In the genomic region with DNA sequence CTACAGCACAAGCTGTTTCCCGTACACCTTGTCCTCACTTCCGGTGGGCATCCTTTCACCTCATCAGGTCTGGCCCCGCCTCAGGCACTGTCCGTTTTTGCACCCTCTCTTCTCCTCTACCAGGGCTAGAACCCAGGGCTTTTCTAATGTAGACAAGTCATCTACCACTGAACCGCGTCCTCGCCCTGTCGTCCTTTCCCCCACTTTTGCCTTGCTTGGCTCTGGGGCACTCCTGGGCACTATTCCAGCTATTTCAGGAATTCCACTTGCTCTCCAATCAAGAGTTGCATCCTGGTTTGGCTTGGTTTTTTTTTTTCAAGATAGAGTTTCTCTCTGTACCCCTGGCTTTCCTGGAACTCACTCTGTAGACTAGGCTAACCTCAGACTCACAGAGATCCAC, we compare ENCODE assay signal across 13 mouse cellular contexts. TPM values are rescaled to one million over a fixed set of nuclear protein-coding genes. Genes with fewer than 3 reads are reported as not detected.
A peak's percentile ranks its signal among the peaks of the same experiment; 100 is the strongest.
DNase-seq lines count a peak whose midpoint lies in the region; ATAC-seq and TF ChIP-seq lines count a peak whose summit lies in the region.
"Had no signal": no experiment of that assay in that cellular context is flagged by ENCODE, and none has a peak within 500 bp of the region (broad histone marks: within the 10 kb centered on the region; RNA-seq: fewer than 3 reads in every experiment).

No protein-coding gene starts in this region.

- WGBS in limb, embryonic 14.5 days: 71% methylated on average over 8 of the region's 8 CpGs
- 93% methylated on average over 8 of the region's 8 CpGs for WGBS in limb, embryonic 10.5 days
- WGBS in intestine, embryonic 15.5 days: 71% methylated on average over 8 of the region's 8 CpGs
- 76% methylated on average over 8 of the region's 8 CpGs for WGBS in hindbrain, embryonic 16.5 days

- H3K9ac ChIP-seq in limb, embryonic 14.5 days (ENCODE audit: low read depth, low read length, severe bottlenecking): no peak overlapping the region
- H3K9ac ChIP-seq in intestine, embryonic 15.5 days: no peak overlapping the region
- H3K9ac ChIP-seq in hindbrain, embryonic 16.5 days (ENCODE audit: low read depth, low read length): no peak overlapping the region

- no peaks in the 10 kb centered on the region for H3K9me3 ChIP-seq in limb, embryonic 14.5 days (ENCODE audit: control insufficient read depth, low read length)
- no peaks in the 10 kb centered on the region for H3K9me3 ChIP-seq in limb, embryonic 10.5 days (replicated peaks)
- no peaks in the 10 kb centered on the region for H3K9me3 ChIP-seq in intestine, embryonic 15.5 days
- no peaks in the 10 kb centered on the region for H3K9me3 ChIP-seq in hindbrain, embryonic 16.5 days (ENCODE audit: control insufficient read depth, low read length)
- H3K9me3 ChIP-seq: forebrain, embryonic 10.5 days had no signal

- peak; percentile 27 for DNase-seq in limb, embryonic 14.5 days (ENCODE audit: low spot score)
- DNase-seq in limb, embryonic 10.5 days (ENCODE audit: low spot score): no peak
- peak; percentile 68 for DNase-seq in adrenal gland, postnatal 10 days
- peak; percentile 76 for DNase-seq in lung, postnatal 10 days
- no peak for DNase-seq in natural killer cell, adult 2 months (ENCODE audit: low spot score in 2 of 2)
- DNase-seq: left cerebral cortex, postnatal 4 days; thymus, postnatal 4 days had no signal

- no peaks in the 10 kb centered on the region for H3K36me3 ChIP-seq in limb, embryonic 14.5 days (ENCODE audit: control insufficient read depth, insufficient read depth, low read length)
- no peaks in the 10 kb centered on the region for H3K36me3 ChIP-seq in limb, embryonic 10.5 days
- H3K36me3 ChIP-seq in intestine, embryonic 15.5 days: no peaks in the 10 kb centered on the region
- H3K36me3 ChIP-seq in hindbrain, embryonic 16.5 days (ENCODE audit: control insufficient read depth, insufficient read depth, low read length): no peaks in the 10 kb centered on the region
- H3K36me3 ChIP-seq: forebrain, embryonic 10.5 days had no signal

- no peak for ATAC-seq in limb, embryonic 14.5 days (ENCODE audit: low FRiP score, low read depth)
- ATAC-seq in intestine, embryonic 15.5 days: no peak
- ATAC-seq in hindbrain, embryonic 16.5 days: no peak
- ATAC-seq in megakaryocyte progenitor cell, adult 5-6 weeks (replicated peaks; ENCODE audit: poor library complexity): no peak

- no peaks in the 10 kb centered on the region for H3K27me3 ChIP-seq in limb, embryonic 14.5 days (ENCODE audit: control insufficient read depth, insufficient read depth, low read length)
- peaks cover 3% of the 10 kb centered on the region; the same call in 1 of the 2 replicates for H3K27me3 ChIP-seq in limb, embryonic 10.5 days (ENCODE audit: low read depth, poor library complexity, severe bottlenecking)
- H3K27me3 ChIP-seq in intestine, embryonic 15.5 days (replicated peaks): no peaks in the 10 kb centered on the region
- no peaks in the 10 kb centered on the region for H3K27me3 ChIP-seq in hindbrain, embryonic 16.5 days (replicated peaks; ENCODE audit: control insufficient read depth, insufficient read depth, low read length)

- no peak overlapping the region for H3K4me3 ChIP-seq in limb, embryonic 14.5 days (replicated peaks; ENCODE audit: low read length)
- H3K4me3 ChIP-seq in limb, embryonic 10.5 days: no peak overlapping the region
- H3K4me3 ChIP-seq in intestine, embryonic 15.5 days (replicated peaks): no peak overlapping the region
- no peak overlapping the region for H3K4me3 ChIP-seq in hindbrain, embryonic 16.5 days (ENCODE audit: low read length)
- H3K4me3 ChIP-seq: forebrain, embryonic 10.5 days had no signal

- peaks cover 10% of the 10 kb centered on the region for H3K4me1 ChIP-seq in limb, embryonic 14.5 days (ENCODE audit: control insufficient read depth, insufficient read depth, low read length)
- H3K4me1 ChIP-seq in limb, embryonic 10.5 days: peaks cover 38% of the 10 kb centered on the region
- peaks cover 18% of the 10 kb centered on the region for H3K4me1 ChIP-seq in intestine, embryonic 15.5 days (replicated peaks)
- H3K4me1 ChIP-seq in hindbrain, embryonic 16.5 days (ENCODE audit: control insufficient read depth, insufficient read depth, low read depth, low read length): peaks cover 15% of the 10 kb centered on the region

- no peak for TF ChIP-seq POLR2A in limb, embryonic 14.5 days (IDR thresholded peaks at IDR 0.05; ENCODE audit: borderline replicate concordance, extremely low read depth, insufficient read depth, insufficient read length)

- no peak overlapping the region for H3K4me2 ChIP-seq in limb, embryonic 14.5 days (replicated peaks; ENCODE audit: low read depth, low read length, severe bottlenecking)
- no peak overlapping the region for H3K4me2 ChIP-seq in intestine, embryonic 15.5 days (replicated peaks)
- no peak overlapping the region for H3K4me2 ChIP-seq in hindbrain, embryonic 16.5 days (ENCODE audit: low read length)
- H3K4me2 ChIP-seq: midbrain, embryonic 11.5 days had no signal

- H3K27ac ChIP-seq in limb, embryonic 14.5 days (replicated peaks; ENCODE audit: low read depth, low read length): no peak overlapping the region
- H3K27ac ChIP-seq in limb, embryonic 10.5 days: no peak overlapping the region
- peak overlapping the region; percentile 45; the same call in 1 of the 2 replicates for H3K27ac ChIP-seq in intestine, embryonic 15.5 days
- H3K27ac ChIP-seq in hindbrain, embryonic 16.5 days (ENCODE audit: low read depth, low read length): no peak overlapping the region
- H3K27ac ChIP-seq: kidney, postnatal 0 days had no signal

RNA-seq across cellular contexts. Expression of a gene that starts 53.0 kb away (rescaled TPM):
- 3.4 and 3.9 TPM in 2 replicates for polyA plus RNA-seq in limb, embryonic 14.5 days (2012; rRNA removed)
- polyA plus RNA-seq in limb, embryonic 14.5 days (2014; fragmentation: Nextera tagmentation; extraction: Ambion mirVana): 4.4 and 5.3 TPM in 2 replicates
- 0.90 and 1.3 TPM in 2 replicates for polyA plus RNA-seq in limb, embryonic 10.5 days (2016; fragmentation: Nextera tagmentation; extraction: Ambion mirVana)
- total RNA-seq in adrenal gland, postnatal 10 days (2021): 10 to 100 TPM; 25.2 to 27.8 TPM
- 1.7 and 1.8 TPM in 2 replicates for polyA plus RNA-seq in intestine, embryonic 15.5 days (2015; fragmentation: Nextera tagmentation; extraction: Ambion mirVana)
- 10.6 and 10.7 TPM in 2 replicates for polyA plus RNA-seq in hindbrain, embryonic 16.5 days (2015; fragmentation: Nextera tagmentation; extraction: Ambion mirVana)
- total RNA-seq in megakaryocyte progenitor cell, adult 5-6 weeks (2015): 0.49 and 1.1 TPM in 2 replicates
- total RNA-seq in megakaryocyte progenitor cell, adult 5-6 weeks (2017): 0.20 and 0.42 TPM in 2 replicates

RNA-seq across cellular contexts. Expression of a gene that starts 55.5 kb away (rescaled TPM):
- 30.0 and 46.6 TPM in 2 replicates for polyA plus RNA-seq in limb, embryonic 14.5 days (2012; rRNA removed)
- polyA plus RNA-seq in limb, embryonic 14.5 days (2014; fragmentation: Nextera tagmentation; extraction: Ambion mirVana): 23.1 and 25.5 TPM in 2 replicates
- polyA plus RNA-seq in limb, embryonic 10.5 days (2016; fragmentation: Nextera tagmentation; extraction: Ambion mirVana): 32.7 and 35.3 TPM in 2 replicates
- 10 to 100 TPM; 23.1 to 24.2 TPM for total RNA-seq in adrenal gland, postnatal 10 days (2021)
- polyA plus RNA-seq in intestine, embryonic 15.5 days (2015; fragmentation: Nextera tagmentation; extraction: Ambion mirVana): 23.4 and 23.8 TPM in 2 replicates
- polyA plus RNA-seq in hindbrain, embryonic 16.5 days (2015; fragmentation: Nextera tagmentation; extraction: Ambion mirVana): 15.4 and 15.7 TPM in 2 replicates
- total RNA-seq in megakaryocyte progenitor cell, adult 5-6 weeks (2015): 3.3 and 7.4 TPM in 2 replicates
- total RNA-seq in megakaryocyte progenitor cell, adult 5-6 weeks (2017): 9.2 and 9.5 TPM in 2 replicates

Comparison
In these comparisons a context has a peak if more than half of its experiments do, and no peak if none do; other contexts are left out.
1. DNase-seq: peak in limb, embryonic 14.5 days (single experiment), adrenal gland, postnatal 10 days (single experiment) and lung, postnatal 10 days (single experiment); none in limb, embryonic 10.5 days (single experiment) and natural killer cell, adult 2 months (0 of 2).